Mouse (Mus musculus): Measurements from ENCODE around the gene Trpm3.

Gene Trpm3

GRCm38 (mm10) chr19:22935067-22935466 lies 796.2 kb downstream of the Trpm3 start:
- no peak for DNase-seq

- DNase-seq, result no peak
These were observed 800.2 kb downstream of the Trpm3 start for GRCm38 (mm10) chr19:22938848-22939724.

- DNase-seq, result no peak
These were observed 801.0 kb downstream of the Trpm3 start for GRCm38 (mm10) chr19:22939836-22940235.

GRCm38 (mm10) chr19:22940487-22940886 lies 801.6 kb downstream of the Trpm3 start:
- DNase-seq, result peak; percentile 64

GRCm38 (mm10) chr19:22940956-22941355 lies 802.1 kb downstream of the Trpm3 start:
- no peak for DNase-seq

- DNase-seq, result no peak
These were observed 813.6 kb downstream of the Trpm3 start for GRCm38 (mm10) chr19:22952480-22952879.

GRCm38 (mm10) chr19:22953191-22953590 lies 814.3 kb downstream of the Trpm3 start:
- DNase-seq, result no peak

- DNase-seq, result no peak
These were observed 819.6 kb downstream of the Trpm3 start for GRCm38 (mm10) chr19:22958414-22958813.

GRCm38 (mm10) chr19:22960450-22961265 lies 821.8 kb downstream of the Trpm3 start:
- DNase-seq, result no peak

GRCm38 (mm10) chr19:22962001-22962708 lies 823.3 kb downstream of the Trpm3 start:
- no peak for DNase-seq

GRCm38 (mm10) chr19:22962731-22963130 lies 823.9 kb downstream of the Trpm3 start:
- DNase-seq, result no peak

- DNase-seq, result no peak
These were observed 825.0 kb downstream of the Trpm3 start for GRCm38 (mm10) chr19:22963726-22964398.

GRCm38 (mm10) chr19:22965470-22965869 lies 826.6 kb downstream of the Trpm3 start:
- no peak for DNase-seq

- DNase-seq, result no peak
These were observed 834.4 kb downstream of the Trpm3 start for GRCm38 (mm10) chr19:22973294-22973693.

GRCm38 (mm10) chr19:22973727-22974126 lies 834.9 kb downstream of the Trpm3 start:
- DNase-seq, result no peak

GRCm38 (mm10) chr19:22975801-22976200 lies 837.0 kb downstream of the Trpm3 start:
- DNase-seq, result no peak

- DNase-seq, result no peak
These were observed 838.7 kb downstream of the Trpm3 start for GRCm38 (mm10) chr19:22977508-22977907.

- DNase-seq, result no peak
These were observed 839.9 kb downstream of the Trpm3 start for GRCm38 (mm10) chr19:22978763-22979162.

- no peak for DNase-seq
These were observed 840.3 kb downstream of the Trpm3 start for GRCm38 (mm10) chr19:22979191-22979590.

GRCm38 (mm10) chr19:22987914-22988313 lies 849.1 kb downstream of the Trpm3 start:
- no peak for DNase-seq

- no peak for DNase-seq
These were observed 855.1 kb downstream of the Trpm3 start for GRCm38 (mm10) chr19:22993946-22994345.

GRCm38 (mm10) chr19:22994531-22994930 lies 855.7 kb downstream of the Trpm3 start:
- no peak for DNase-seq

GRCm38 (mm10) chr19:23000293-23000692 lies 861.4 kb downstream of the Trpm3 start:
- no peak for DNase-seq

Data from right cerebral cortex, postnatal 4 days (tissue).